Mouse (Mus musculus) small intestine, adult 2 months (tissue): ENCODE results near the gene Prcd. TPM values are rescaled to one million over a fixed set of nuclear protein-coding genes. Genes with fewer than 3 reads are reported as not detected.

Experiments
- H3K27ac ChIP-seq: fragments of 200-500 bp; 2 replicates; pipeline ENCODE4 v1.5.1; 2012; ENCODE audit warnings: low read depth, low read length, control low read depth, inconsistent platforms; ENCODE audit not compliant: insufficient read depth
- H3K27me3 ChIP-seq: fragments of 200-500 bp; 2 replicates; pipeline ENCODE4 v1.6.1; 2012; ENCODE audit warnings: mild to moderate bottlenecking, moderate library complexity, low read length, inconsistent platforms; ENCODE audit not compliant: control insufficient read depth, insufficient read depth
- H3K36me3 ChIP-seq: fragments of 200-500 bp; 2 replicates; pipeline ENCODE4 v1.6.1; 2012; ENCODE audit warnings: mild to moderate bottlenecking, low read length, control low read depth, inconsistent platforms; ENCODE audit not compliant: control insufficient read depth, insufficient read depth
- H3K4me1 ChIP-seq: fragments of 200-500 bp; 2 replicates; pipeline ENCODE4 v1.6.1; 2012; ENCODE audit warnings: low read length, inconsistent platforms, mixed read lengths; ENCODE audit not compliant: control insufficient read depth, insufficient read depth, insufficient read length
- H3K4me3 ChIP-seq: fragments of 200-500 bp; 2 replicates; pipeline ENCODE4 v1.5.1; 2012; ENCODE audit warnings: low read depth, mild to moderate bottlenecking, control low read depth, inconsistent platforms, low read length, moderate library complexity
- CTCF ChIP-seq: fragments of 200-500 bp; IDR thresholded peaks from 2 replicates; pipeline ENCODE4 v1.5.1; 2012; ENCODE audit warnings: low read depth, mild to moderate bottlenecking, control low read depth, inconsistent platforms, low read length, moderate library complexity, mixed read lengths; ENCODE audit not compliant: insufficient replicate concordance, insufficient read length; ENCODE audit errors: extremely low read depth
- POLR2A ChIP-seq: fragments of 200-500 bp; IDR thresholded peaks from 2 replicates; pipeline ENCODE4 v1.6.1; 2012; ENCODE audit warnings: low read depth, mild to moderate bottlenecking, control low read depth, inconsistent platforms, low read length, moderate library complexity
- WGBS: fragments of 180-500 bp; shearing (Covaris S2); methylation state at CpG from one replicate; pipeline ENCODE4 v1.1.7; 2018; 5-methylcytosine and 5-hydroxymethylcytosine counted together
- polyA plus RNA-seq: library from polyadenylated mRNA; depleted of rRNA; stranded (reverse); fragments of >200 nt; gene quantifications from 2 replicates; pipeline ENCODE4 v1.2.3, GENCODE M21; 2012; rRNA removed

Prcd gene
- polyA plus RNA-seq, 1 experiment = 0.30 TPM

DNA sequence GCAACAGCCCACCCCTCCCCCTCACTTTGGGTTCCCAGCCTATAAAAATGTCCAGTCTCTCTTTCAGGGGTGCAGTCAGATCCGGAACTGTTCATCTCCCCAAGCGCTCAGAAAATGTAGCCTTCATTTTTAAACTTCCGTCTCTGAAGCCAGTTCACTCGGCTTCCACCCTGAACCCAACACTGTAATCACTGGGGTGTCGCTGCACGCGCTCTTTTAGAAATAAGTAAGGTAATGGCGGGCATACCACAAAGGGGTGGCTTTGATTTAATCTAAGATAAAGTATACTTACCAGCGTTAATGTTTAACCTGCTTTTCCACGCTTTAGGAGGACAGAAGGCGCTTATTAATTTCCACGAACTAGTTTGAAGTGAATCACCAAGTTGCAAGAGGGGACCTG, 60.7 kb downstream of the Prcd start:
- Histone ChIP-seq H3K36me3 (no peaks in the 10 kb centered on the region), H3K4me1 (no peaks in the 10 kb centered on the region), H3K27me3 (no peaks in the 10 kb centered on the region), H3K4me3 (no peak overlapping the region), H3K27ac (no peak overlapping the region)
- TF ChIP-seq CTCF (no peak), POLR2A (no peak)
- WGBS = 70% methylated on average over 12 of the region's 12 CpGs

Other genes with a start within 250 kb of the Prcd start
- 1.4 and 2.3 TPM in 2 replicates for gene Rnf157, start 240.5 kb upstream of the Prcd start, polyA plus RNA-seq
- gene Ubald2, start 219.4 kb upstream of the Prcd start, polyA plus RNA-seq = 192 and 574 TPM in 2 replicates
- gene Qrich2, start 187.3 kb upstream of the Prcd start, polyA plus RNA-seq = 0.01 and 0.13 TPM in 2 replicates
- 209 and 451 TPM in 2 replicates for gene Prpsap1, start 159.3 kb upstream of the Prcd start, polyA plus RNA-seq
- gene Sphk1, start 122.6 kb upstream of the Prcd start, polyA plus RNA-seq = 19.5 and 47.9 TPM in 2 replicates
- 7.2 and 7.9 TPM in 2 replicates for gene Ube2o, start 72.1 kb upstream of the Prcd start, polyA plus RNA-seq
- gene Aanat, start 67.1 kb upstream of the Prcd start, polyA plus RNA-seq = not detected in 2 replicates
- gene Rhbdf2, start 26.5 kb upstream of the Prcd start, polyA plus RNA-seq = 25.3 and 40.8 TPM in 2 replicates
- gene Cygb, start 779 bp downstream of the Prcd start, polyA plus RNA-seq = 14.2 and 23.7 TPM in 2 replicates
- 5.8 TPM in 1 of 2 replicates, not detected in the other for gene St6galnac1, start 122.0 kb downstream of the Prcd start, polyA plus RNA-seq
- 31.6 and 36.2 TPM in 2 replicates for gene Mxra7, start 174.5 kb downstream of the Prcd start, polyA plus RNA-seq
- 10.3 and 11.6 TPM in 2 replicates for gene Mettl23, start 189.7 kb downstream of the Prcd start, polyA plus RNA-seq
- 21.7 and 24.2 TPM in 2 replicates for gene Jmjd6, start 189.9 kb downstream of the Prcd start, polyA plus RNA-seq
- 15.2 and 27.0 TPM in 2 replicates for gene Mfsd11, start 198.9 kb downstream of the Prcd start, polyA plus RNA-seq
- gene Srsf2, start 199.6 kb downstream of the Prcd start, polyA plus RNA-seq = 352 and 658 TPM in 2 replicates